Mouse (Mus musculus): ENCODE measurements around the gene Gm45233. TPM values are rescaled to one million over a fixed set of nuclear protein-coding genes. Genes with fewer than 3 reads are reported as not detected.
"Not testable (repeated sequence)": the region's sequence is repeated elsewhere in the genome, so short reads cannot be mapped to it uniquely, and the experiment has no call there.

The Gm45233 gene
- total RNA-seq (2021), result 1.5 TPM in 1 of 2 replicates, not detected in the other
- long read RNA-seq, partial matches to known transcripts, result 0 of 71 reads
- long read RNA-seq, other reads (novel, unspliced or antisense), result 71 of 71 reads

GRCm38 (mm10) chr7:43443917-43444293, at the start of gene Gm45233, which contains the start of gene Etfb:
Gm45233 (plus strand) TSS chr7:43444128.
Etfb (plus strand) TSS chr7:43444083.
- peak; percentile 93 for DNase-seq

- DNase-seq, result no peak
Observed at GRCm38 (mm10) chr7:43399501-43399900, 44.4 kb upstream of the Gm45233 start.

GRCm38 (mm10) chr7:43402718-43403117, 41.2 kb upstream of the Gm45233 start:
- no peak for DNase-seq

- DNase-seq, result no peak
Observed at GRCm38 (mm10) chr7:43407573-43407972, 36.4 kb upstream of the Gm45233 start.

GRCm38 (mm10) chr7:43408131-43408553, 35.8 kb upstream of the Gm45233 start, which contains the start of gene Siglecg:
Siglecg (plus strand) TSS chr7:43408204.
- DNase-seq, result no peak

- no peak for DNase-seq
Observed at GRCm38 (mm10) chr7:43409084-43409483, 34.8 kb upstream of the Gm45233 start.

GRCm38 (mm10) chr7:43411724-43412123, 32.2 kb upstream of the Gm45233 start:
- not testable (repeated sequence) for DNase-seq

- DNase-seq, result no peak
Observed at GRCm38 (mm10) chr7:43417298-43417697, 26.6 kb upstream of the Gm45233 start.

GRCm38 (mm10) chr7:43422995-43423617, 20.8 kb upstream of the Gm45233 start:
- DNase-seq, result peak; percentile 88

- DNase-seq, result no peak
Observed at GRCm38 (mm10) chr7:43423991-43424625, 19.8 kb upstream of the Gm45233 start.

- DNase-seq, result no peak
Observed at GRCm38 (mm10) chr7:43427406-43427805, 16.5 kb upstream of the Gm45233 start, which contains the start of gene Lim2. Lim2 (plus strand) TSS chr7:43427670.

- no peak for DNase-seq
Observed at GRCm38 (mm10) chr7:43429500-43429899, 14.4 kb upstream of the Gm45233 start.

- DNase-seq, result no peak
Observed at GRCm38 (mm10) chr7:43432891-43433290, 11.0 kb upstream of the Gm45233 start.

- no peak for DNase-seq
Observed at GRCm38 (mm10) chr7:43434676-43435075, 9.3 kb upstream of the Gm45233 start.

- no peak for DNase-seq
Observed at GRCm38 (mm10) chr7:43436341-43437255, 7.3 kb upstream of the Gm45233 start, which contains the start of gene Nkg7. Nkg7 (plus strand) TSS chr7:43437073.

GRCm38 (mm10) chr7:43438611-43439010, 5.3 kb upstream of the Gm45233 start:
- DNase-seq, result no peak

- DNase-seq, result no peak
Observed at GRCm38 (mm10) chr7:43440482-43440881, 3.4 kb upstream of the Gm45233 start, which contains the start of gene Cldnd2. Cldnd2 (plus strand) TSS chr7:43440782.

GRCm38 (mm10) chr7:43441071-43441470, 2.9 kb upstream of the Gm45233 start:
- DNase-seq, result no peak

GRCm38 (mm10) chr7:43442684-43443083, 1.2 kb upstream of the Gm45233 start:
- DNase-seq, result no peak

- DNase-seq, result peak; percentile 83
Observed at GRCm38 (mm10) chr7:43443126-43443916, 607 bp upstream of the Gm45233 start.

GRCm38 (mm10) chr7:43447801-43448200, 3.9 kb downstream of the Gm45233 start:
- DNase-seq, result no peak

Measured in adrenal gland, postnatal 25 days (tissue).